In genomic region chr9:46013009-46013586, GRCm38 (mm10) we compare ENCODE assay signal across 8 mouse cellular contexts. TPM values are rescaled to one million over a fixed set of nuclear protein-coding genes. Genes with fewer than 3 reads are reported as not detected.
A peak's percentile ranks its signal among the peaks of the same experiment; 100 is the strongest.
DNase-seq lines count a peak whose midpoint lies in the region; ATAC-seq lines count a peak whose summit lies in the region.

No protein-coding gene starts in this region.

- peak overlapping the region; percentile 95 for H3K9ac ChIP-seq in forebrain, embryonic 12.5 days
- peak overlapping the region; percentile 100 for H3K9ac ChIP-seq in hindbrain, embryonic 15.5 days
- H3K9ac ChIP-seq in liver, embryonic 11.5 days (ENCODE audit: low read depth, low read length), result peak overlapping the region; percentile 95
- peak overlapping the region; percentile 94 for H3K9ac ChIP-seq in neural tube, embryonic 11.5 days (ENCODE audit: low read length)

- H3K4me2 ChIP-seq in forebrain, embryonic 12.5 days, result peak overlapping the region; percentile 79
- peak overlapping the region; percentile 79 for H3K4me2 ChIP-seq in hindbrain, embryonic 15.5 days
- peak overlapping the region; percentile 95 for H3K4me2 ChIP-seq in liver, embryonic 11.5 days
- peak overlapping the region; percentile 72 for H3K4me2 ChIP-seq in neural tube, embryonic 11.5 days (ENCODE audit: low read depth)

- H3K36me3 ChIP-seq in forebrain, embryonic 12.5 days (replicated peaks), result no peaks in the 10 kb centered on the region
- no peaks in the 10 kb centered on the region for H3K36me3 ChIP-seq in hindbrain, embryonic 15.5 days
- no peaks in the 10 kb centered on the region for H3K36me3 ChIP-seq in liver, embryonic 11.5 days (ENCODE audit: control insufficient read depth, insufficient read depth, low read length)
- no peaks in the 10 kb centered on the region for H3K36me3 ChIP-seq in neural tube, embryonic 11.5 days (ENCODE audit: control insufficient read depth, insufficient read depth, low read length)

- H3K4me1 ChIP-seq in forebrain, embryonic 12.5 days, result peaks cover 47% of the 10 kb centered on the region
- peaks cover 48% of the 10 kb centered on the region for H3K4me1 ChIP-seq in hindbrain, embryonic 15.5 days (replicated peaks)
- H3K4me1 ChIP-seq in liver, embryonic 11.5 days (replicated peaks; ENCODE audit: control insufficient read depth, insufficient read depth, low read length), result peaks cover 41% of the 10 kb centered on the region
- peaks cover 16% of the 10 kb centered on the region for H3K4me1 ChIP-seq in neural tube, embryonic 11.5 days (ENCODE audit: control insufficient read depth, insufficient read depth, low read length)

- DNase-seq in right cerebral cortex, adult 2 months (ENCODE audit: low spot score in 2 of 2), result peak; percentile 23 to 43
- DNase-seq in right cerebral cortex, adult 18-20 months, result no peak
- DNase-seq in adrenal gland, adult 8-10 months, result peak; percentile 61
- DNase-seq in liver, embryonic 11.5 days (ENCODE audit: low spot score), result peak; percentile 61
- peak; percentile 53 for DNase-seq in neural tube, embryonic 11.5 days (ENCODE audit: low spot score)
- DNase-seq in yolk sac, embryonic 10.5 days (ENCODE audit: low spot score), result no peak

- peaks cover 4% of the 10 kb centered on the region; the same call in 1 of the 2 replicates for H3K27me3 ChIP-seq in forebrain, embryonic 12.5 days
- no peaks in the 10 kb centered on the region for H3K27me3 ChIP-seq in hindbrain, embryonic 15.5 days
- H3K27me3 ChIP-seq in liver, embryonic 11.5 days (replicated peaks; ENCODE audit: control insufficient read depth, insufficient read depth, low read length), result no peaks in the 10 kb centered on the region
- no peaks in the 10 kb centered on the region for H3K27me3 ChIP-seq in neural tube, embryonic 11.5 days (ENCODE audit: control insufficient read depth, insufficient read depth, low read length)

- peak; percentile 63 for ATAC-seq in forebrain, embryonic 12.5 days (ENCODE audit: low FRiP score)
- ATAC-seq in hindbrain, embryonic 15.5 days (ENCODE audit: low FRiP score, low read depth), result peak; percentile 66; the same call in 1 of the 2 replicates
- ATAC-seq in liver, embryonic 11.5 days (replicated peaks; ENCODE audit: low FRiP score), result peak; percentile 44
- peak; percentile 53 for ATAC-seq in neural tube, embryonic 11.5 days (ENCODE audit: insufficient read depth, low FRiP score, low TSS enrichment)

- WGBS in forebrain, embryonic 12.5 days, result under 1% methylated on average over 45 of the region's 46 CpGs
- WGBS in hindbrain, embryonic 15.5 days, result under 1% methylated on average over 45 of the region's 46 CpGs
- WGBS in liver, embryonic 11.5 days, result under 1% methylated on average over 45 of the region's 46 CpGs
- WGBS in neural tube, embryonic 11.5 days, result under 1% methylated on average over 45 of the region's 46 CpGs

- no peaks in the 10 kb centered on the region for H3K9me3 ChIP-seq in forebrain, embryonic 12.5 days
- no peaks in the 10 kb centered on the region for H3K9me3 ChIP-seq in hindbrain, embryonic 15.5 days
- H3K9me3 ChIP-seq in liver, embryonic 11.5 days (ENCODE audit: control insufficient read depth, low read length), result no peaks in the 10 kb centered on the region
- no peaks in the 10 kb centered on the region for H3K9me3 ChIP-seq in neural tube, embryonic 11.5 days (ENCODE audit: control insufficient read depth, low read length)

- H3K4me3 ChIP-seq in forebrain, embryonic 12.5 days (replicated peaks), result peak overlapping the region; percentile 95
- peak overlapping the region; percentile 99 for H3K4me3 ChIP-seq in hindbrain, embryonic 15.5 days
- H3K4me3 ChIP-seq in liver, embryonic 11.5 days (ENCODE audit: low read depth, low read length), result peak overlapping the region; percentile 98
- H3K4me3 ChIP-seq in neural tube, embryonic 11.5 days (ENCODE audit: low read depth, low read length), result peak overlapping the region; percentile 93

- H3K27ac ChIP-seq in forebrain, embryonic 12.5 days, result peak overlapping the region; percentile 85
- H3K27ac ChIP-seq in hindbrain, embryonic 15.5 days (replicated peaks), result peak overlapping the region; percentile 94
- H3K27ac ChIP-seq in liver, embryonic 11.5 days (ENCODE audit: low read depth, low read length), result peak overlapping the region; percentile 89
- peak overlapping the region; percentile 85 for H3K27ac ChIP-seq in neural tube, embryonic 11.5 days (ENCODE audit: low read depth, low read length)

RNA-seq across cellular contexts. Expression of gene Sik3, which starts 0.5 kb away (rescaled TPM):
- 10 to 100 TPM; 66.2 to 77.3 (median 70.0) TPM for total RNA-seq in adrenal gland, adult 8-10 months (2022)
- polyA plus RNA-seq in forebrain, embryonic 12.5 days (2016; fragmentation: Nextera tagmentation; extraction: Ambion mirVana), result 5.9 and 9.8 TPM in 2 replicates
- polyA plus RNA-seq in hindbrain, embryonic 15.5 days (2015; fragmentation: Nextera tagmentation; extraction: Ambion mirVana), result 11.6 and 12.6 TPM in 2 replicates
- 8.6 and 9.5 TPM in 2 replicates for polyA plus RNA-seq in liver, embryonic 11.5 days (2014; fragmentation: Nextera tagmentation; extraction: Ambion mirVana)
- polyA plus RNA-seq in neural tube, embryonic 11.5 days (2014; fragmentation: Nextera tagmentation; extraction: Ambion mirVana), result 10.5 and 10.8 TPM in 2 replicates

RNA-seq across cellular contexts. Expression of gene Pafah1b2, which starts 0.6 kb away (rescaled TPM):
- 100 to 1,000 TPM; 154 to 180 (median 171) TPM for total RNA-seq in adrenal gland, adult 8-10 months (2022)
- polyA plus RNA-seq in forebrain, embryonic 12.5 days (2016; fragmentation: Nextera tagmentation; extraction: Ambion mirVana), result 298 and 341 TPM in 2 replicates
- polyA plus RNA-seq in hindbrain, embryonic 15.5 days (2015; fragmentation: Nextera tagmentation; extraction: Ambion mirVana), result 258 and 263 TPM in 2 replicates
- 137 and 154 TPM in 2 replicates for polyA plus RNA-seq in liver, embryonic 11.5 days (2014; fragmentation: Nextera tagmentation; extraction: Ambion mirVana)
- 277 and 283 TPM in 2 replicates for polyA plus RNA-seq in neural tube, embryonic 11.5 days (2014; fragmentation: Nextera tagmentation; extraction: Ambion mirVana)

RNA-seq across cellular contexts. Expression of gene Sidt2, which starts 58.0 kb away (rescaled TPM):
- 100 to 1,000 TPM; 180 to 380 (median 226) TPM for total RNA-seq in adrenal gland, adult 8-10 months (2022)
- polyA plus RNA-seq in forebrain, embryonic 12.5 days (2016; fragmentation: Nextera tagmentation; extraction: Ambion mirVana), result 26.8 and 30.7 TPM in 2 replicates
- 48.3 and 50.7 TPM in 2 replicates for polyA plus RNA-seq in hindbrain, embryonic 15.5 days (2015; fragmentation: Nextera tagmentation; extraction: Ambion mirVana)
- polyA plus RNA-seq in liver, embryonic 11.5 days (2014; fragmentation: Nextera tagmentation; extraction: Ambion mirVana), result 34.1 and 36.2 TPM in 2 replicates
- 28.7 and 34.7 TPM in 2 replicates for polyA plus RNA-seq in neural tube, embryonic 11.5 days (2014; fragmentation: Nextera tagmentation; extraction: Ambion mirVana)

Comparison
In these comparisons a context has a peak if more than half of its experiments do, and no peak if none do; other contexts are left out.
1. DNase-seq: peak in right cerebral cortex, adult 2 months (2 of 2), adrenal gland, adult 8-10 months (single experiment), liver, embryonic 11.5 days (single experiment) and neural tube, embryonic 11.5 days (single experiment); none in right cerebral cortex, adult 18-20 months (single experiment) and yolk sac, embryonic 10.5 days (single experiment).
2. Peak in every context shown above with its lines, with median percentiles within 50 percentile points of each other: ATAC-seq, H3K27ac ChIP-seq, H3K4me2 ChIP-seq, H3K4me3 ChIP-seq and H3K9ac ChIP-seq.